Mouse (Mus musculus) olfactory bulb, adult 2 months (tissue): Measurements from ENCODE around the gene Srcap.

Source experiments
- CTCF ChIP-seq: fragments of 200-500 bp; IDR thresholded peaks from 2 replicates; pipeline ENCODE4 v1.5.1; 2012; ENCODE audit warnings: low read depth, mild to moderate bottlenecking, low read length, moderate library complexity; ENCODE audit not compliant: insufficient read depth
- POLR2A ChIP-seq: fragments of 200-500 bp; IDR thresholded peaks from 2 replicates; pipeline ENCODE4 v1.6.1; 2012; ENCODE audit warnings: mild to moderate bottlenecking, low read depth, low read length, moderate library complexity; ENCODE audit not compliant: insufficient read depth

DNA sequence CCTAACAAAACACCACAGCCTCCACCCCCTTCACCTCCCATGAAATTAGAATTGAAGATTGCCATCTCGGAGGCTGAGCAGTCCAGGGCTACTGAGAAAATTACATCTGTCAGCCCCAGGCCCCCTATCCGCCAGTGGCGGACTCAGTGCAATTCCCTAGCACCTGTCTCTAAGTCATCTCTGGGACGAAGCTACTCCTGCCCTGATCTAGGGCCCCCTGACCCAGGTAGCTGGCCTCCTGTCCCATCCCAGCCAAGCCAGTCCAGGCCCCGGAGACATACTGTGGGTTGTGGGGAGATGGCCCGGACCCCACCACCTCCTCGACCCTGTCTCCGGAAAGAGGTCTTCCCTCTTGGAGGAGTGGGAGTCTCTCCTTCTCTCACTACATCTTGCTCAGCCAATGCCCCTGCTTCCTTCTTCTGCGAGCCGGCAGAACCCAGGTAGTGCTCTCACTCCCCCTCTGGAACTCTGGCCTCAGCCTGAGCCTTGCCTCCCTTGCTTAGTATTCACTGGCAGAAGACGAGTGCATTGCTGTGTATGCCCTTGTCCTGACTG, 36.5 kb upstream of the Srcap start:
- no peak for TF ChIP-seq POLR2A
- no peak for TF ChIP-seq CTCF
